Mouse (Mus musculus): ENCODE results near the gene Farp2. TPM values are rescaled to one million over a fixed set of nuclear protein-coding genes. Genes with fewer than 3 reads are reported as not detected.
"Not testable (repeated sequence)": the region's sequence is repeated elsewhere in the genome, so short reads cannot be mapped to it uniquely, and the experiment has no call there.

The Farp2 gene
- total and polyA plus RNA-seq, 3 experiments, result 0.89 to 2.1 (median 1.8) TPM

DNA sequence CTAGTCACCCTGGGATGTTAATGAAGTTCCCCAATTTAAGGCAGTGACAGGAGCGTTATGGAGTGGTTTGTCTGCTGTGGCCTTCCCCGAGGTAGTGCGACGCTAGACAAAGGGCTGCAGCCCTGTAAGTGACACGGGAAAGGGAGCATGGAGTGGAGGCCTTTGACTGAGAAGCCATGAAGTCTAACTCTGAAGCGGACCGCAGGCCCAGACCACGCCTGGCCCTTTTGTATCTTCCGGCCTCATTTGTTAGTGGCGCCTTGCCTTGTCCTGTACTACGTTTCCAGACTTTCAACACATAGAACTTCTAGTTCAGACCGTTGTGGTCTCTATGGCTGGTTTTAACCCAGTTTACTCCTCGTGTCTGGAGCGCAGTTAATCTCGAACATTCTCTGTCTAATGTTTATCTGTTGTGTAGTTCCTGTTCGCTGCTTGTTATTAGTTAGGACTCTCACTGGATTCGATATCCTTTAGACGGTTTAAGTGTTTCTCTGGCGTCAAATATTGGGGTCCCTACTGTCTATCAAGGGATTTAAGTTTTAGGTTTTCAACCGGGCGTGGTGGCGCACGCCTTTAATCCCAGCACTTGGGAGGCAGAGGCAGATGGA lies 32.3 kb upstream of the Farp2 start:
- H3K27me3 ChIP-seq (replicated peaks), result no peaks in the 10 kb centered on the region
- H3K4me2 ChIP-seq (ENCODE audit: insufficient read depth, low read depth, poor library complexity, severe bottlenecking), result peak overlapping the region; percentile 78
- dilution Hi-C loops (cut with MboI; ENCODE audit: extremely low pct_ligation_motif_present, extremely low pct_unique_long_range_greater_than_20kb, low sequenced_read_pairs) (no loop called here), in situ Hi-C loops (cut with MboI; ENCODE audit: low pct_ligation_motif_present, low pct_unique_long_range_greater_than_20kb, low sequenced_read_pairs) (no loop called here)
- H3K4me3 ChIP-seq (replicated peaks in 1 of 3; ENCODE audit: low read depth in 2 of 3, low read length in 2 of 3, poor library complexity in 1 of 3), result peak overlapping the region; percentile 75 to 84 (median 80)
- peaks cover 60% of the 10 kb centered on the region for H3K79me2 ChIP-seq (replicated peaks; ENCODE audit: control insufficient read depth, extremely low read depth, insufficient read depth, poor library complexity, severe bottlenecking)
- DNase-seq (ENCODE audit: extremely low read depth), result no peak
- peaks cover 0 to 7% of the 10 kb centered on the region in 2 experiments for H3K36me3 ChIP-seq (replicated peaks in 1 of 2; ENCODE audit: control insufficient read depth in 1 of 2, insufficient read depth in 1 of 2, low read length in 1 of 2)
- peak overlapping the region; percentile 81 for H3K9ac ChIP-seq (ENCODE audit: insufficient read depth, low read depth)
- peak overlapping the region; percentile 72 for H3K27ac ChIP-seq (ENCODE audit: insufficient read depth, low read depth)
- H3K4me1 ChIP-seq (ENCODE audit: control insufficient read depth in 1 of 2, insufficient read depth in 2 of 2), result peaks cover 0 to 49% of the 10 kb centered on the region in 2 experiments; a peak in 2 of 4 replicates
- no peaks in the 10 kb centered on the region for H3K9me3 ChIP-seq (replicated peaks; ENCODE audit: low read length)
- TF ChIP-seq POLR2AphosphoS2 (IDR thresholded peaks at IDR 0.05; ENCODE audit: low read depth, low read length) (no peak), IRF4 (IDR thresholded peaks at IDR 0.05; ENCODE audit: low read depth, low read length) (no peak), UBTF (IDR thresholded peaks at IDR 0.05; ENCODE audit: low read depth, low read length) (0 out of 2 replicates have a peak, but pooled peaks have one; percentile 30), HCFC1 (IDR thresholded peaks at IDR 0.05; ENCODE audit: low read depth, low read length) (no peak), PAX5 (IDR thresholded peaks at IDR 0.05; ENCODE audit: low read length) (no peak), ZNF384 (IDR thresholded peaks at IDR 0.05; ENCODE audit: low read depth, low read length) (no peak), TCF12 (IDR thresholded peaks at IDR 0.05; ENCODE audit: low read depth, low read length) (no peak)

- H3K27me3 ChIP-seq (replicated peaks); H3K9me3 ChIP-seq (replicated peaks; ENCODE audit: low read length); DNase-seq (ENCODE audit: extremely low read depth); H3K4me3 ChIP-seq (replicated peaks in 1 of 3; ENCODE audit: low read depth in 2 of 3, low read length in 2 of 3, poor library complexity in 1 of 3); dilution Hi-C loops (cut with MboI; ENCODE audit: extremely low pct_ligation_motif_present, extremely low pct_unique_long_range_greater_than_20kb, low sequenced_read_pairs); H3K4me2 ChIP-seq (ENCODE audit: insufficient read depth, low read depth, poor library complexity, severe bottlenecking); H3K9ac ChIP-seq (ENCODE audit: insufficient read depth, low read depth); in situ Hi-C loops (cut with MboI; ENCODE audit: low pct_ligation_motif_present, low pct_unique_long_range_greater_than_20kb, low sequenced_read_pairs); H3K27ac ChIP-seq (ENCODE audit: insufficient read depth, low read depth): not testable (repeated sequence)
- peaks cover 62% of the 10 kb centered on the region for H3K79me2 ChIP-seq (replicated peaks; ENCODE audit: control insufficient read depth, extremely low read depth, insufficient read depth, poor library complexity, severe bottlenecking)
- peaks cover 3 to 21% of the 10 kb centered on the region in 2 experiments for H3K36me3 ChIP-seq (replicated peaks in 1 of 2; ENCODE audit: control insufficient read depth in 1 of 2, insufficient read depth in 1 of 2, low read length in 1 of 2)
- peaks cover 0 to 34% of the 10 kb centered on the region in 2 experiments; a peak in 2 of 4 replicates for H3K4me1 ChIP-seq (ENCODE audit: control insufficient read depth in 1 of 2, insufficient read depth in 2 of 2)
Measured at GRCm38 (mm10) chr1:93486302-93486701, 25.6 kb upstream of the Farp2 start.

DNA sequence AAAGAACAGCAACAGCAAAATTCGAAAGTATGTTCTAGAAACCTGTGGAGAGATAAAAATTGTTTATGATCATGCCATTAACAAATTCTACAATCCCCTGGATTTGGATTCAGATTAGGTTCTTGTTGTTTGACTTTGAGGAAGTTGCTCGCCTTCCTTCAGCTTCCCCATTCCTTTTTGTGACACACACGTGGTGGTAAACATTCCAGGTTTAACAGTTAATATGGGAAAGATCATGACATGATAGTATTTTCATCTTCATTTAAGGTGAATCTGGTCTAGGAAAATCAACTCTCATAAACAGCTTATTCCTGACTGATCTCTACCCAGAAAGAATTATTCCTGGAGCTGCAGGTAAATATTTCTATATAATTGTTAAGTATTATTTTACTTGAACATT lies 16.6 kb upstream of the Farp2 start:
- Histone ChIP-seq H3K27ac (ENCODE audit: insufficient read depth, low read depth) (no peak overlapping the region), H3K4me2 (ENCODE audit: insufficient read depth, low read depth, poor library complexity, severe bottlenecking) (no peak overlapping the region), H3K9me3 (replicated peaks; ENCODE audit: low read length) (no peaks in the 10 kb centered on the region), H3K36me3 (replicated peaks in 1 of 2; ENCODE audit: control insufficient read depth in 1 of 2, insufficient read depth in 1 of 2, low read length in 1 of 2) (peaks cover 25 to 68% of the 10 kb centered on the region in 2 experiments), H3K4me3 (replicated peaks in 1 of 3; ENCODE audit: low read depth in 2 of 3, low read length in 2 of 3, poor library complexity in 1 of 3) (no peak overlapping the region), H3K4me1 (ENCODE audit: control insufficient read depth in 1 of 2, insufficient read depth in 2 of 2) (no peaks in the 10 kb centered on the region), H3K27me3 (replicated peaks) (no peaks in the 10 kb centered on the region), H3K9ac (ENCODE audit: insufficient read depth, low read depth) (no peak overlapping the region), H3K79me2 (replicated peaks; ENCODE audit: control insufficient read depth, extremely low read depth, insufficient read depth, poor library complexity, severe bottlenecking) (peaks cover 13% of the 10 kb centered on the region)
- dilution Hi-C loops (cut with MboI; ENCODE audit: extremely low pct_ligation_motif_present, extremely low pct_unique_long_range_greater_than_20kb, low sequenced_read_pairs) (no loop called here), in situ Hi-C loops (cut with MboI; ENCODE audit: low pct_ligation_motif_present, low pct_unique_long_range_greater_than_20kb, low sequenced_read_pairs) (no loop called here)
- DNase-seq (ENCODE audit: extremely low read depth), result no peak
- TF ChIP-seq NRF1 (IDR thresholded peaks at IDR 0.05; ENCODE audit: low read depth, low read length) (no peak), HCFC1 (IDR thresholded peaks at IDR 0.05; ENCODE audit: low read depth, low read length) (no peak), MXI1 (IDR thresholded peaks at IDR 0.05; ENCODE audit: low read depth, low read length) (no peak), E2F4 (IDR thresholded peaks at IDR 0.05; ENCODE audit: insufficient replicate concordance, low read depth, low read length) (no peak), GABPA (IDR thresholded peaks at IDR 0.05; ENCODE audit: insufficient replicate concordance, low read depth, low read length) (no peak), RAD21 (IDR thresholded peaks at IDR 0.05; ENCODE audit: low read depth, low read length) (no peak), RCOR1 (conservative IDR thresholded peaks at IDR 0.05; ENCODE audit: low read depth, low read length) (no peak), NELFE (IDR thresholded peaks at IDR 0.05; ENCODE audit: low read depth, low read length) (no peak), ZKSCAN1 (IDR thresholded peaks at IDR 0.05; ENCODE audit: borderline replicate concordance, low read depth, low read length) (no peak), SMC3 (IDR thresholded peaks at IDR 0.05; ENCODE audit: low read depth, low read length) (no peak), POLR2A (IDR thresholded peaks at IDR 0.05; ENCODE audit: low read depth, low read length) (no peak), ZNF384 (IDR thresholded peaks at IDR 0.05; ENCODE audit: low read depth, low read length) (no peak), KAT2A (IDR thresholded peaks at IDR 0.05; ENCODE audit: insufficient replicate concordance, low read length) (no peak), MYC (IDR thresholded peaks at IDR 0.05; ENCODE audit: low read depth, low read length) (no peak), EP300 (IDR thresholded peaks at IDR 0.05; ENCODE audit: low read length) (no peak)

Data from CH12.LX (cell line).